Mouse (Mus musculus): Measurements from ENCODE around the gene Gm5431.
"Not testable (repeated sequence)": the region's sequence is repeated elsewhere in the genome, so short reads cannot be mapped to it uniquely, and the experiment has no call there.

Gene Gm5431

DNA sequence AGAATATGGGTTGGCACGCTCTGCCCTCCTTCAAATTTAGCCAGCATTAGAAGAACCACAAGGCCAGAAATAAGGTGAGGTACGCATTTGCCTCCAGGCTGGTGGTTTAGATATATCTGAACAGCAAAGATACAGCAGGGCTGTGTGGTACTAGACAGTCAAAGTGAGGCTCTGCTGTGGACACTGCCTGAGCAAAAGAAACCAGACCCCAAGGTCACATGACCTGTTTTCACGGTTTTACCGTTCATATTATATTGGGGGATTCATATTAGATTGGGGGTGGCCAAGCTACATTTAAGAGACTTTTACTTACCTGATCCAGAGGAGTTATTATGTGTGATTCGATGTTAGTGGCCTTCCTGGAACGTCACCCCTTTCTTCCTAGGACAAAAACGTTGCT is 31.2 kb downstream of the Gm5431 start:
- no peak for DNase-seq

DNA sequence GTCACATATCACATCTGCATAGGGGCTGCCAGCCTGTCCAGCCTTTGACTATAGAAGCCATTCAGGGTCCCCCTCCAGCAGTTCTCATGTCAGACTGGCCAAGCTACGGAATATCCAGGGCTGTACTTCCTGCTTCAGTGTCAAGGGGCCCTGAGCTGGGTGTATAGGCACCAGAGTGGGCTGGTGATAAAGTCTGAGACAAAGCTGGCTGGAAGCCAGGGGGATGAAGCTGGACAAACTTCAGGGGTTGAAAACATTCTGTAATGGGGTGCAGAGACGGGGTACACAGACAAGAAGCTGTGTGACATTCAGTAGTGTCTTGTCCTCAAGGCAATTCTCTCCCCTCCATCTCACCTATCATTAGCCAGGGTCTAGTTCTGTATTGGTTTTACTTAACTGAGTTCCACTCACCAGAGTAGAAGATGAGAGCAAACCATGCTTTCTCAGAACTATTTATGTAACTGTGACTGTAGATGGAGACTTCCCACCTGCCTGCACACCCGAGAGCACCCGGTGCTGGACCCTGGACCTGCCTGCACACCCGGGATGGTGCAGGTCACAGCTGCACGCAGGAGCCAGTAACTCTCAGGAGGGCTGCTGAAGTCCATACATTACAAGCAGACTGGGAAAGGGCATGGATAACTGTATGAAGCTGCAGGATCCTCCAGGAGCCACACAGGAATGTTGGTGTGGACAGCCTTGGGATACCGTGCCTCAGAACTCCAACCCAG is 32.5 kb downstream of the Gm5431 start:
- DNase-seq, result peak; percentile 18

GRCm38 (mm10) chr11:48866481-48866880 is 35.5 kb downstream of the Gm5431 start:
- DNase-seq, result no peak

DNA sequence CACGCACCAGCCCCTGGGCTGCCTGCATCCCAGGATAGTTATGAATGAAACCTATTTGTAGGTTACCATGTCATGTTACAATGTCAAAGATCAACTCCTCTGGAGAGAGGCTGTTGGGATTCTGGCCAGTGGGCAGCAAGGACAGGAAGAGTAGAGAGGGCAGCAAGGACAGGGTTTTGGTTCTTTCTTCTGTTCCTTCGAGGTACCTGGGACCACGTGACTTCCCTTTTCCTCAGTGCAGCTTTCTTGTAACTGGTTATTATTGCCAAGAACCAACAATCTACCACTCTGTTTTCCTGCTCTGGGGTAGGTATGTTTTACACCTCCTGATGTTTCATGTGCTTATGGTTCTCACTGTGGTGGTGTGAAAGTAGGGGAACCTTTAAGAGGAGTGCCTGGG is 38.2 kb downstream of the Gm5431 start:
- no peak for DNase-seq

DNA sequence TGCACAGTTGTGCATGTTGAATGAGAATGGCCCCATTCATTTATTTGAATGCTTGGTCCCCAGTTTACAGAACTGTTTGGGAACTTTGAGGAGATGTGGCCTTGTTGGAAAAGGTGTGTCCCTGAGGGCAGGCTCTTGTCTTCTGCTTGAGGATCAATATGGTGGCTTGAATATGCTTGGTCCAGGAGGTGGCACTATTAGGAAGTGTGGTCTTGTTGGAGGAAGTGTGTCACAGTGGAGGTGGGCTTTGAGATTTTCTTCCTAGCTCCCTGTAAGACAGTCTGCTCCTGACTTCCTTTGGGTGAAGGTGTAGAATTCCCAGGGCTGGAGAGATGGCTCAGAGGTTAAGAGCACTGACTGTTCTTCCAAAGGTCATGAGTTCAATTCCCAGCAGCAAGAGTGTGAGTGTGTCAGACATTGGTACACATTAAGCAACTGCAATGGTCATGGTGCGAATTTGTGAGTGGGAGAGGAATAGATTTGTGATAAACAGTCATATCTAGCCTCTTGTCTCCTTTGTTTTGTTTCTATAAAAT is 39.2 kb downstream of the Gm5431 start:
- no peak for DNase-seq

DNA sequence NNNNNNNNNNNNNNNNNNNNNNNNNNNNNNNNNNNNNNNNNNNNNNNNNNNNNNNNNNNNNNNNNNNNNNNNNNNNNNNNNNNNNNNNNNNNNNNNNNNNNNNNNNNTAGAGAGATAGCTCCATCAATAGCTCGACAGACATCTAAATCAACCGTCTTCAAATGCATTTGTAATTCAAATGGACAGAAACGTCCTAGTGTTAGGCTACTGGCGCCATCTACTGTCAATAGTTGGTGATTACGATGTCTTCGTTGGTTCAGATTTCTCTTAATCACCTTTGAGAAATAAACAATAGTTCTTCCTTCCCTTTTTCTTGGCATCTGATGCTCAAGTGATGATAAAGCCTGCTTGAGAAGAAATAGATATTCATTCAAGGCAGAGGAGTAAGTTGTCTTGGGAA is 43.0 kb downstream of the Gm5431 start:
- DNase-seq, result peak; percentile 79

DNA sequence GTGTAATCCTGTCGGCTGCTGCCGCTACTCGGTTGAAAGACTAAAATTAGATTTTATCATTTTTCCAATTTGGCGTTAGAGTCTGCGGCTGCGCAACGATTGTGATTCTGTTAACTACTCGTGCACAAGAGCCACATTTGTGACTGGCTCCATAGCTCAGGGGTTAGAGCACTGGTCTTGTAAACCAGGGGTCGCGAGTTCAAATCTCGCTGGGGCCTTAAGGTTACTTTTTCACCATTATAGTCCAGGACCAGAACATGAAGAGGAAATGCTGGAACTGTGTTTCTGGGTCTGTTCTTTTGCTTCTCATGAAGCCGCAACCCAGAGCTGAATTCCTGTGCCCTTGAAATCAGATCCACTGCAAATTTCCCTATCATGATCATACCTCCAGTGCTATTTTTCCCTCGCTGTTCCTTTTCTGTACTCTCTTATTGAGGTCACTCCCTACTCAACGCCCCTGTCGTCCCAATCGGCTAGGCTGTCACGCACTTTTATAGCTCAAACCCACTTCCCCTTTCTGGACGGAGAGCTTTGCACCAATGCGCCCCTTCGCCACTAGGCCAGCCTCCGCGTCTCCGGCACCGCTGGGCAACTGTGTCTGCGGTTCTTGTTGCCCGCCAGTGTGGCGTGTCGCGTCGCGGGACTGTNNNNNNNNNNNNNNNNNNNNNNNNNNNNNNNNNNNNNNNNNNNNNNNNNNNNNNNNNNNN is 48.4 kb downstream of the Gm5431 start:
- DNase-seq, result peak; percentile 91

DNA sequence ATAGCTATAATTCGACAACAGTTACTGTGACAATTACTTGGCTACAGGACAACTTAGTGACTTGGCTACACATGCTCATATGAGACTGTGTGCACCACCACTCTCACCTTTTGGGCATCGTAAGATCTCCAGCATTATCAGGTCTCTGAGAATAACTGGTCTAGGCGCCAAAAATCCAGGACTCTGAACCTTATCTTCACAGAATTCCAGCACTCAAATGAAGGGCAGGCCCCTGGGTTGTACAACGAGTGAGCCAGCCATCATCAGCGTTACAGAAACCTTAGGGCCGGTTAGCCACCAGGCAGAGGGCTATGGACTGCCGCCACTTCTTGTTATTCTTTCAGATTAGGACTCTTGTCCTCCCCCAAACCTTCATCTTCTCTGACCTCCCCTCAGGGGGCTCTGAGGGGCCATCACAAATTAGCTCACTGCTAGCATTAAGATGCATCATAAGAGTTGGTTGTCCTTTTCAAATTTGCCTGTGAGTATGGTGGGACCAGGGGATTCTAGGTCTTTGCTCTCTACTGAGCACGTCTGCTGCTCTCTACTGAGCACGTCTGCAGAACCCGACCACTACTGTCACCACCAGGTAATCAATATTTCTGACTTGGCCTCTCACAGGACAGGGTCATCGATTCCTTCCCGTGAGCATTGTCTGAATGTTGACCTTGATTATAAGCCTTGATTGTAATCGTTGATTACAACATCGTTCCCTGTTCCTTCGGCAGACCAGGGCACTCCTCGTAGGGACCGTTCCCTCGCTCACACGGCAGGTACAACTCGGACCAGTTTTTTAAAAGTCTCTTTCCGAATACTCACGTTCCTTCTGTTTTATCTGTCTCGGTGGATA is 49.2 kb downstream of the Gm5431 start:
- no peak for DNase-seq

DNA sequence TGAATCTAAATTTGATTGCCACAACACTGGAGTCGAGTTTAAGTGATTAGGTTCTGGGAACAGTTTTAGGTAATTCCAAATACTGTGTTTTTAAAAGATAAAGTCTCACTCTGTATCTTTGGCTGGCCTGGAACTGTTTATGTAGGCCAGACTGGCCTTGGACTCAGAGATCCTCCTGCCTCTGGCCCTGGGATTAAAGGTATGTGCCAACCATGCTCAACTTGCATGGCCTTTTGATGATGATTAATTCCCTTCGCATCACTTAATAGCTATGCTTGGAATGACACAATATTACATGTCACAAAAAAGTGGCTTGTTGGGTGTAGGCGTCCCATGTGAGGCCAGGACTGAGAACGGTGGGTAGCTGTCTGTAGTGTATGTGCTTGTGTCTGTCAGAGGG is 49.8 kb downstream of the Gm5431 start:
- no peak for DNase-seq

DNA sequence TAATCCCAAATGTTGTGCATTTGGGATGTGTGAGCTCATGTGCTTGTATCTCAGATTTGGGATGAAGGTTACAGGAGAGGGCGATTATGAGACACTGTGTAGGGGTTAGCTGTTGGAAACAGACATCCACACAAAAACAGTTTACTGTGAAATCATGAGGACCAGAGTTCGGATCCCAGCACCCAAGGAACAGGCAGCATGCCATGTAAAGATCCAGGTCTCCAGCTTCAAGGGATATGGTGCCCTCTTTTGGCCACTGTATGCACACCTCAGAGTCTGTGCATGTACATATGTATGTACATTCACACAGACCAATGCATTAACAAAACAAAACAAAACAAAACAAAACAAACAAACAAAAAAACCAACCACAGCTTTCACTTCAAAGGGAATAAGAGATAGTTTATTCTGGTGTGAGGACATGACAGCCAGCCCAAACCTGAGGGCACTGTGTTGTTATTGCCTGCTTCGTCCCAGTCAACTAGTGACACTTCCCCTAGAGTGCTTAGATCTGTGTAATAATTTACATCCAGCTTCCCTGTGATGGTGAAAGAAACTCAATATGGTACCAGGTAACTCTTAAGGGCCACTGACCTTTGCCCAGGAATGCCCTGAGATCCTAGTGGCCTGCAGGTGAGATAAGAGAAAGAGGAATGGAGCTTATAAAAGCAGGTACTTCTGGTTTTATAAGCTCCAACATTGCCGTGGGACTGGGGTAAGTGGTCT is 50.6 kb downstream of the Gm5431 start:
- DNase-seq, result no peak

DNA sequence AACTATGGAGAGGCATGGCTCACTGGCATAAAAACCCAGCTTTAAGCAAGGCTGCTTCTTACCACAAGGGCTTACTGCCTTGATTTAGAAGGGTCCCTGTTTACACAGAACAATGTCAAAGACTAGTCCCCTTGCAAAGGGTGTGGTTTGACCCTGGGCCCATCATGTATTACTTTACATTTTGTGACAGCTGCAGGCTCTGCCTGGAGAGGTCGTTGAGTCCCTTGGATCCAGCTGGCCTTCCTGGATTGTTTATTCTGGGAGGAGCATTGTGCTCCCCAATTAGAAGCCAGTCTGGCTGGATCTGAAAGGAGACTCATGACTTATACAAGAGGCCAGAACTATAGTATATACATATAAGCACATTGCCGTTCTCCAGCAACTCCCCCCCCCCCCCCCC is 51.8 kb downstream of the Gm5431 start:
- DNase-seq, result no peak

- no peak for DNase-seq
These were observed 55.1 kb downstream of the Gm5431 start for GRCm38 (mm10) chr11:48846881-48847280.

GRCm38 (mm10) chr11:48846362-48846761 is 55.7 kb downstream of the Gm5431 start:
- DNase-seq, result not testable (repeated sequence)

DNA sequence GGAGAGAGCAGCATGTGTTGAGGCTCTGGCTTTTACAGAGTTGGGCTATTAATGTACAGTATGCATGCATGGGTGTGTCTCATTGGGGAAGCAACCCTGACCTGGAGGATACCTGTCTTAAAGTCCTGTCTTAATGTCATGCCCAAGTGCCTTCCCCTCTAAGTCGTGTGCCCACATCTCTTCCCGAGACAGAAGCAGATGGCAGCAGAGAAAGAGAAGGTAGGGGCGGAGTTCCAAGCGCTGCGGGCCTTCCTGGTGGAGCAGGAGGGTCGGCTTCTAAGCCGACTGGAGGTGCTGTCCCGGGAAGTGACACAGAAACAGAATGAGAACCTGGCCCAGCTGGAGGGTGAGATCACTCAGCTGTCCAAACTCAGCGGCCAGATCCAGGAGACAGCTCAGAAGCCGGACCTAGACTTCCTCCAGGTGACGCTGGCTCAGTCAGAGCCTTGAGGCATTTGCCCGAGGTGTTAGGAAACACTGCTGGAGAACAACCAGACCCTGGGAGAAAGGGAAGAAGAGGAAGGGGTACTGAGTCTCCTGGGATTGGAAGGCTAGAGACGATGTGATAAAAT is 56.7 kb downstream of the Gm5431 start:
- DNase-seq, result no peak

GRCm38 (mm10) chr11:48844309-48844708 is 57.7 kb downstream of the Gm5431 start:
- DNase-seq, result no peak

GRCm38 (mm10) chr11:48843202-48843601 is 58.8 kb downstream of the Gm5431 start:
- no peak for DNase-seq

- DNase-seq, result no peak
These were observed 59.6 kb downstream of the Gm5431 start for GRCm38 (mm10) chr11:48842378-48842792.

- no peak for DNase-seq
These were observed 60.8 kb downstream of the Gm5431 start for GRCm38 (mm10) chr11:48841213-48841612.

- no peak for DNase-seq
These were observed 61.2 kb downstream of the Gm5431 start for GRCm38 (mm10) chr11:48840805-48841204.

DNA sequence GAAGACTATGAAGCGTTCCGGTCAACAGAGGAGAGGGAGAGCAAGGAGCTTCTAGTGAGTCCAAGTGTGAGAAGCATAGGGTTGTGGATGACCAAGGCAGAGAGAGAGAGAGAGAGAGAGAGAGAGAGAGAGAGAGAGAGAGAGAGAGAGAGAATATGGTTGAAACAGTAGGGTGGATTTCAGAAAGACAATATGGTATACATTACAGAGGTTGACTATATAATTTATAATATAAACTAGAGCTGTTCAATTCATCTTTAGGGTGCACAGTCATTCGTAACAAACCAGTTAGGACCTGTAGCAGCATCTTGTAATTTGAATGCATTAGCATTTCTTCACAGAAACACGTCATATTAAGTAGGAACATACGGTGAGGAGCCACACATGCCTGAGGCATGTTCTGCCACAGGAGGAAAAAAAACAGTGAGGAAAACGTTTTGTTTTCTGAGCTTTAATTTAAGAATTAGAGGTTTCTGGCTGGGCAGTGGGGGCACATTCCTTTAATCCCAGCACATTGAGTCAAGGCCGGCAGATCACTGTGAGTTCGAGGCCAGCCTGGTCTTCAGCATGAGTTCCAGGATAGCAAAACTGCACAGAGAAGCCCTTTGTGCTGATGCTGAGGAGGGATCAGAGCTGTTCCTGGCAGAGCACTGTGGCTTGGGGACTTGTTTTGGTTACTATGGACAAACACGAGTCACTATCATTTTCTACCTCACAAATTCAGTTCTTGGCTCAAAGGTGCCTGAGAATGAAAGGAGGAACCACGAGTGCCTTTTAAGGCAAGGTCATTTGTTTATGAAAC is 62.9 kb downstream of the Gm5431 start:
- DNase-seq, result no peak

GRCm38 (mm10) chr11:48838181-48838797 is 63.7 kb downstream of the Gm5431 start:
- no peak for DNase-seq

Measured in lung, postnatal 14 days (tissue).